Mouse (Mus musculus): Measurements from ENCODE around the gene Plin4. TPM values are rescaled to one million over a fixed set of nuclear protein-coding genes. Genes with fewer than 3 reads are reported as not detected.
"Not testable (repeated sequence)": the region's sequence is repeated elsewhere in the genome, so short reads cannot be mapped to it uniquely, and the experiment has no call there.

Plin4 gene
- polyA plus RNA-seq, 1 experiment: 6.2 TPM

DNA sequence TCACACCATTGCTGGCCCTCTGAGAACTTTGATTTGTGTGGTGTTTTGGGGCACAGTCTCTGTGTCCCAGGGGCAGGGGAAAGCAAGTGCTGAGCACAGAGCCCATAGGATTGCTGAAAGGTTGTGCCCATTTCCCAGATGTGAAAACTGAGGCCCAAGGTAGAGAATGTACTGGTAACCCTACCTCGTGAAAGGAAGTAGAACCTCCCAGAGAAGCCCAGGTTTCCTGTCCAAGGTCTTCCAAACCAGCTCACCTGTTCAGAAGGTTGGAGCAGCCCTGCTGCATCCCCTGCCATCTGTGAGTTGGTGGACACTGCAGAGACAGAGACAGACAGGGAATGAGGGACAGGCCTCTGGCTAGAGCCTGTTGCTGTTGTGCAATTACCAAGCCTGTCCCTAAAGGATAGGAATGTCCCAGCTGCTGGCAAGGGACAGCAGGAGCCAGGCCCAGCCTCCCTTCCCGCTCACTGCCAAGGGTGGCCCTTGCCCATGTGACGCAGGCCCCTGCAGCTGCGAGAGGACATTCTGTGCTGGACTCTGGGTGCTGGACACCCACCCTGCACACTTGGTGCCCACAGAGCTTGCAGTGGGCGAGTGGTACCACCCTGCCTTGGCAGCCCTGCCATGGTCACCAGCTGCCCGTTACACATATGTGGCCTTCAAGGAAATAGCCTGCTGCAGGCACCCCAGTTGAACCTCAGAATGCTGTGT is 1.1 kb downstream of the Plin4 start:
- Histone ChIP-seq H3K27me3 (ENCODE audit: control insufficient read depth, insufficient read depth, low read length) (no peaks in the 10 kb centered on the region), H3K4me3 (ENCODE audit: low read depth, low read length) (peak overlapping the region; percentile 31; the same call in 1 of the 2 replicates), H3K36me3 (ENCODE audit: control insufficient read depth, insufficient read depth, low read length) (no peaks in the 10 kb centered on the region), H3K4me1 (ENCODE audit: control insufficient read depth, insufficient read depth, insufficient read length, low read length) (no peaks in the 10 kb centered on the region), H3K27ac (ENCODE audit: insufficient read depth, low read depth, low read length) (no peak overlapping the region; the same call in 1 of the 2 replicates)
- WGBS: 68% methylated on average over 6 of the region's 6 CpGs
- TF ChIP-seq POLR2A (IDR thresholded peaks at IDR 0.05; ENCODE audit: low read depth, low read length) (no peak), CTCF (IDR thresholded peaks at IDR 0.05; ENCODE audit: extremely low read depth, insufficient read length, insufficient replicate concordance, low read depth, low read length) (no peak)

DNA sequence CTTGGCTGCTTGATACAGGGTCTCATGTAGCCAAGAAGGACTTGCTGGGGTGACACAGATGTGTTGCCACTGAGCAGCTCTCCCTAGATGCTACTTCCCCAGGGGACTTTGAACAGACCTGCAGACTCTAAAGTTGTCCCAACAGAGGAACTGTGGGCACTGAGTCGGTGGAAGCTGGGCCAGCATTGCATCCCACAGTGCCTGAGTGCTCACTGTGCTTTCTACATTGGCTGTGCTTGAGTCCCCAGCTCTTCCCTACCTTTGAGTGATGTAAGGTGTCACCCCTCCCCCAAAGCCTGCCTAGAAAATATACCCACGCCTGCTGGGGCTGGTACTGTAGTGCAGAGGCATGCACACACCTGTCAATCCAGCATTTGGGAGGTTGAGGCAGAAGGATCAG is 1.9 kb downstream of the Plin4 start:
- H3K27me3 ChIP-seq (ENCODE audit: control insufficient read depth, insufficient read depth, low read length): no peaks in the 10 kb centered on the region
- TF ChIP-seq POLR2A (IDR thresholded peaks at IDR 0.05; ENCODE audit: low read depth, low read length): no peak
- TF ChIP-seq CTCF (IDR thresholded peaks at IDR 0.05; ENCODE audit: extremely low read depth, insufficient read length, insufficient replicate concordance, low read depth, low read length): no peak
- no peak overlapping the region for H3K27ac ChIP-seq (ENCODE audit: insufficient read depth, low read depth, low read length)
- WGBS: 59% methylated on average over 2 of the region's 2 CpGs
- H3K4me3 ChIP-seq (ENCODE audit: low read depth, low read length): no peak overlapping the region
- peaks cover 2% of the 10 kb centered on the region; the same call in 1 of the 2 replicates for H3K36me3 ChIP-seq (ENCODE audit: control insufficient read depth, insufficient read depth, low read length)
- no peaks in the 10 kb centered on the region for H3K4me1 ChIP-seq (ENCODE audit: control insufficient read depth, insufficient read depth, insufficient read length, low read length)

DNA sequence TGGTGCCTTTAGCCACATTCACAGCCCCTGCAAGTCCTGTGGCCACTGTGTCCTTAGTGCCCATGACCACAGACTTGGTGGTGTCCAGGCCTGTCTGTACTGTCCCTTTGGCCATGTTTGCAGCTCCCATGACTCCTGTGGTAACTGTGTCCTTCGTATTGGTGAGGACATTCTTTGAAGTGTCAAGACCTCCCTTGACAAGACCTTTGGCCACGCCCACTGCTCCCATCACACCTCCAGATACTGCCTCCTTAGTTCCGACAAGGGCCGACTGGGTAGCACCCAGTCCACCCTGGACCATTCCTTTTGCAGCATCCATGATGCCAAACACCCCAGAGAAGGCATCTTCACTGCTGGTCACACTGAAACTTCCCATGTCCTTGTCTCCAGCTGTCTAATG is 2.6 kb downstream of the Plin4 start:
- Histone ChIP-seq H3K27ac (ENCODE audit: insufficient read depth, low read depth, low read length) (no peak overlapping the region), H3K4me1 (ENCODE audit: control insufficient read depth, insufficient read depth, insufficient read length, low read length) (no peaks in the 10 kb centered on the region), H3K27me3 (ENCODE audit: control insufficient read depth, insufficient read depth, low read length) (no peaks in the 10 kb centered on the region), H3K36me3 (ENCODE audit: control insufficient read depth, insufficient read depth, low read length) (peaks cover 7% of the 10 kb centered on the region), H3K4me3 (ENCODE audit: low read depth, low read length) (no peak overlapping the region)
- 73% methylated on average over 4 of the region's 4 CpGs for WGBS
- no peak for TF ChIP-seq CTCF (IDR thresholded peaks at IDR 0.05; ENCODE audit: extremely low read depth, insufficient read length, insufficient replicate concordance, low read depth, low read length)
- no peak for TF ChIP-seq POLR2A (IDR thresholded peaks at IDR 0.05; ENCODE audit: low read depth, low read length)

DNA sequence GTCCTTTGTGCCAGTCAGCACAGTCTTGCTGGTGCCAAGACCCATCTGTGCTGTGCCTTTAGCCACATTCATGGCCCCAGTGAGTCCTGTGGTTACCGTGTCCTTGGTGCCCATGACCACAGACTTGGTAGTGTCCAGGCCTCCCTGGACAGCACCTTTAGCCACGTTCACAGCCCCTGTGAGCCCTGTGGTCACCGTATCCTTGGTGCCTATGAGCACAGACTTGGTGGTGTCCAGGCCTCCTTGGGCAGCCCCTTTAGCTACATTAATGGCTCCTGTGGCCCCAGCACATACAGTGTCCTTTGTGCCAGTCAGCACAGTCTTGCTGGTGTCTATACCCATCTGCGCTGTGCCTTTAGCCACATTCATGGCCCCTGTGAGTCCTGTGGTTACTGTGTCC is 3.2 kb downstream of the Plin4 start:
- 95% methylated on average over 4 of the region's 4 CpGs for WGBS
- not testable (repeated sequence) for H3K27me3 ChIP-seq (ENCODE audit: control insufficient read depth, insufficient read depth, low read length); H3K4me3 ChIP-seq (ENCODE audit: low read depth, low read length); H3K27ac ChIP-seq (ENCODE audit: insufficient read depth, low read depth, low read length); H3K4me1 ChIP-seq (ENCODE audit: control insufficient read depth, insufficient read depth, insufficient read length, low read length)
- peaks cover 11% of the 10 kb centered on the region for H3K36me3 ChIP-seq (ENCODE audit: control insufficient read depth, insufficient read depth, low read length)

DNA sequence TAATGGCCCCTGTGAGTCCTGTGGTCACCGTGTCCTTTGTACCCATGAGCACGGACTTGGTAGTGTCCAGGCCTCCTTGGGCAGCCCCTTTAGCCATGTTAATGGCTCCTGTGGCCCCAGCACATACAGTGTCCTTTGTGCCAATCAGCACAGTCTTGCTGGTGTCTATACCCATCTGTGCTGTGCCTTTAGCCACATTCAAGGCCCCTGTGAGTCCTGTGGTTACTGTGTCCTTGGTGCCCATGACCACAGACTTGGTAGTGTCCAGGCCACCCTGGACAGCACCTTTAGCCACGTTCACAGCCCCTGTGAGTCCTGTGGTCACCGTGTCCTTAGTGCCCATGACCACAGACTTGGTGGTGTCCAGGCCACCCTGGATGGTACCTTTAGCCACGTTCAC is 4.8 kb downstream of the Plin4 start:
- WGBS: 93% methylated on average over 3 of the region's 5 CpGs
- not testable (repeated sequence) for H3K27ac ChIP-seq (ENCODE audit: insufficient read depth, low read depth, low read length); H3K4me3 ChIP-seq (ENCODE audit: low read depth, low read length); H3K4me1 ChIP-seq (ENCODE audit: control insufficient read depth, insufficient read depth, insufficient read length, low read length); H3K27me3 ChIP-seq (ENCODE audit: control insufficient read depth, insufficient read depth, low read length)
- H3K36me3 ChIP-seq (ENCODE audit: control insufficient read depth, insufficient read depth, low read length): peaks cover 20% of the 10 kb centered on the region

DNA sequence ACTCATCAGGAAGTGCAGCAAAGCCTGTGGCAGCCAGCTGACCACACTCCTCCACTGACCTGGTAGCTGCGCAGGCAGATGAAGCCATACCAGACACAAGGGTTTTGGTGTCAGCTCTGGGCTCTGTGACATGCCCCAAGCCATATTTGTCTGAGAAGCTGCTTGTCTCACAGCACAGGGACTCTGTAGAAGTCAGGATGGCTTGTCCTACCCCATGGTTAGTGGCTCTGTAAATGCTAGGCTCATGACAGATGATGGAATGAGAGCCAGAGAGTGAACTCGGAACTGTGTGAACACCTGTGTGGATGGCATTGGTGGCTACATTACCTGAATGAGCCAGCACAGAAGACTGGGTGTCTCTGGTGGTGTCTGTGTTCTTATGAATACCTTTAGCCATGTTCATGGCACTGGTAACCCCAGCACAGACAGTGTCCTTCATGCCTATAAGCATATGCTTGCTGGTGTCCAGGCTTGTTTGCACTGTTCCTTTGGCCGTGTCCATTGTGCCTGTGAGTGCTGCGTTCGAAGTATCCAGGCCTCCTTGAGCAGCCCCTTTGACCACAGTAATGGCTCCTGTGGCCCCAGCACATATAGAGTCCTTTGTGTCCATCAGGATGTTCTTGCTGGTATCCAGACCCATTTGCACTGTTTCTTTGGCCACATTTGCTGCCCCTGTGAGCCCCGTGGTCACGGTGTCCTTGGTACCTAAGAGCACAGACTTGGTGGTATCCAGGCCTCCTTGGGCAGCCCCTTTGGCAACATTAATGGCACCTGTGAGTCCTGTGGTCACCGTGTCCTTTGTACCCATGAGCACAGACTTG is 5.9 kb downstream of the Plin4 start:
- H3K4me1 ChIP-seq (ENCODE audit: control insufficient read depth, insufficient read depth, insufficient read length, low read length): no peaks in the 10 kb centered on the region
- no peaks in the 10 kb centered on the region for H3K27me3 ChIP-seq (ENCODE audit: control insufficient read depth, insufficient read depth, low read length)
- 93% methylated on average over 8 of the region's 8 CpGs for WGBS
- H3K27ac ChIP-seq (ENCODE audit: insufficient read depth, low read depth, low read length): no peak overlapping the region
- TF ChIP-seq CTCF (IDR thresholded peaks at IDR 0.05; ENCODE audit: extremely low read depth, insufficient read length, insufficient replicate concordance, low read depth, low read length) (no peak), POLR2A (IDR thresholded peaks at IDR 0.05; ENCODE audit: low read depth, low read length) (no peak)
- no peak overlapping the region for H3K4me3 ChIP-seq (ENCODE audit: low read depth, low read length)
- peaks cover 27% of the 10 kb centered on the region for H3K36me3 ChIP-seq (ENCODE audit: control insufficient read depth, insufficient read depth, low read length)

DNA sequence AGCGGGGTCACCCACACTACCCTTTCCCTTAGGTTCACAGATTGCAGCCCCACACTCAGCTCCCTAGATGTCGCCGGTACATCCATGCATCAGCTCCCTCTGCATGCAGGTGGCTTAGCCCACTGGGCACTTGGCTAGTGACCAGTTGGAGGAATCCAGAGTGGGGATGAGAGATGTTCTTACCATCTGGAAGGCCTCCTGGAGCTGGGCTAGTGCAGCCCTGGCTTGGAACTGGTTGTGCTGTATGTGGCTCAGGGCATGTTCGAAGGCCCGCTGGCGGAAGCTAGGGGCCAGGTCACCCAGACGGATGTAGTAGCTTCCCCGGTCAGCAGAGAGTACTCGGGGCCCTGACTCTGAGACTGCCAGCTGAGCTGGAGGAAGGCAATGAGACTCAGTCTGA is 6.7 kb downstream of the Plin4 start:
- Histone ChIP-seq H3K4me3 (ENCODE audit: low read depth, low read length) (no peak overlapping the region), H3K36me3 (ENCODE audit: control insufficient read depth, insufficient read depth, low read length) (peaks cover 31% of the 10 kb centered on the region), H3K4me1 (ENCODE audit: control insufficient read depth, insufficient read depth, insufficient read length, low read length) (no peaks in the 10 kb centered on the region), H3K27me3 (ENCODE audit: control insufficient read depth, insufficient read depth, low read length) (no peaks in the 10 kb centered on the region), H3K27ac (ENCODE audit: insufficient read depth, low read depth, low read length) (no peak overlapping the region)
- TF ChIP-seq CTCF (IDR thresholded peaks at IDR 0.05; ENCODE audit: extremely low read depth, insufficient read length, insufficient replicate concordance, low read depth, low read length): no peak
- TF ChIP-seq POLR2A (IDR thresholded peaks at IDR 0.05; ENCODE audit: low read depth, low read length): no peak
- WGBS: 93% methylated on average over 9 of the region's 9 CpGs

All from small intestine, adult 2 months (tissue).